Mouse (Mus musculus): ENCODE measurements around the gene Ier5. TPM values are rescaled to one million over a fixed set of nuclear protein-coding genes. Genes with fewer than 3 reads are reported as not detected.

Gene Ier5
- total and polyA plus RNA-seq, 3 experiments: 47.7 to 59.3 (median 58.8) TPM

- TF ChIP-seq KAT2A (IDR thresholded peaks at IDR 0.05; ENCODE audit: insufficient replicate concordance, low read length): no peak
- TF ChIP-seq NRF1 (IDR thresholded peaks at IDR 0.05; ENCODE audit: low read depth, low read length): no peak
- no peak for TF ChIP-seq UBTF (IDR thresholded peaks at IDR 0.05; ENCODE audit: low read depth, low read length)
- TF ChIP-seq HCFC1 (IDR thresholded peaks at IDR 0.05; ENCODE audit: low read depth, low read length): no peak
- no peak for TF ChIP-seq ZNF384 (IDR thresholded peaks at IDR 0.05; ENCODE audit: low read depth, low read length)
- no peak for TF ChIP-seq CHD1 (IDR thresholded peaks at IDR 0.05; ENCODE audit: low read depth, low read length)
These were observed 40.6 kb upstream of the Ier5 start (continued) for GRCm38 (mm10) chr1:155140076-155140475.

DNA sequence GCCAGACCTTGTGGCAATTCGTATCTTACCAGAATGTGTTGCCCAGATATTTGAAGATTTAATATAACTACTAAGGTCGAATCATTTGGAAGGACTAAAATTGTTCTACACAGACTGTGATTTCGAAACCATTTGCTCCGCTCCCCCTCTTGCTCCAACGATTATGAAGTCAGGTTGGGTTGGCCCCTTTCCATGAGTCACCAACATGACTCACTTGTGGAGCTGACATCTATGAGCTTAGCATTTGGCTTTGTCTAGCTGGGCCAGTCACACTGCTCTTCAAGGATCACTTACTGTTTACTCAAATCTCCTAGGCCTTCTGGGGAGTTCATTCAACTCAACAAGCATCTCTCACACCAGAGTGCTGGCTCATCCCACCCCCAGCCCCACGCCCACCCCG is 39.4 kb upstream of the Ier5 start:
- Histone ChIP-seq H3K9ac (ENCODE audit: insufficient read depth, low read depth) (peak overlapping the region; percentile 30; the same call in 1 of the 2 replicates), H3K9me3 (replicated peaks; ENCODE audit: low read length) (no peaks in the 10 kb centered on the region), H3K36me3 (replicated peaks in 1 of 2; ENCODE audit: control insufficient read depth in 1 of 2, insufficient read depth in 1 of 2, low read length in 1 of 2) (peaks cover 0 to 29% of the 10 kb centered on the region in 2 experiments), H3K27ac (ENCODE audit: insufficient read depth, low read depth) (no peak overlapping the region), H3K27me3 (replicated peaks) (no peaks in the 10 kb centered on the region), H3K4me1 (ENCODE audit: control insufficient read depth in 1 of 2, insufficient read depth in 2 of 2) (peaks cover 16 to 52% of the 10 kb centered on the region in 2 experiments), H3K79me2 (replicated peaks; ENCODE audit: control insufficient read depth, extremely low read depth, insufficient read depth, poor library complexity, severe bottlenecking) (no peaks in the 10 kb centered on the region), H3K4me3 (replicated peaks in 1 of 3; ENCODE audit: low read depth in 2 of 3, low read length in 2 of 3, poor library complexity in 1 of 3) (no peak overlapping the region), H3K4me2 (ENCODE audit: insufficient read depth, low read depth, poor library complexity, severe bottlenecking) (peak overlapping the region; percentile 63; the same call in 1 of the 2 replicates)
- dilution Hi-C loops (cut with MboI; ENCODE audit: extremely low pct_ligation_motif_present, extremely low pct_unique_long_range_greater_than_20kb, low sequenced_read_pairs) (no loop called here), in situ Hi-C loops (cut with MboI; ENCODE audit: low pct_ligation_motif_present, low pct_unique_long_range_greater_than_20kb, low sequenced_read_pairs) (loop anchor here (5.0 kb wide), 1 partner anchor 86 kb away; no protein-coding TSS in a partner anchor)
- DNase-seq (ENCODE audit: extremely low read depth): peak; percentile 83
- TF ChIP-seq TBP (conservative IDR thresholded peaks at IDR 0.05; ENCODE audit: low read depth, low read length) (no peak), RAD21 (IDR thresholded peaks at IDR 0.05; ENCODE audit: low read depth, low read length) (no peak; the same call in 1 of the 2 replicates), BHLHE40 (IDR thresholded peaks at IDR 0.05; ENCODE audit: low read depth, low read length) (peak; percentile 75), EP300 (IDR thresholded peaks at IDR 0.05; ENCODE audit: low read length) (peak; percentile 91), ZNF384 (IDR thresholded peaks at IDR 0.05; ENCODE audit: low read depth, low read length) (no peak), SIN3A (IDR thresholded peaks at IDR 0.05; ENCODE audit: low read length) (0 out of 2 replicates have a peak, but pooled peaks have one; percentile 33), USF1 (IDR thresholded peaks at IDR 0.05; ENCODE audit: low read depth, low read length) (no peak), MYC (IDR thresholded peaks at IDR 0.05; ENCODE audit: low read depth, low read length) (no peak), SMC3 (IDR thresholded peaks at IDR 0.05; ENCODE audit: low read depth, low read length) (peak; percentile 19; the same call in 1 of the 2 replicates), NELFE (IDR thresholded peaks at IDR 0.05; ENCODE audit: low read depth, low read length) (no peak), MAX (IDR thresholded peaks at IDR 0.05; ENCODE audit: low read length) (no peak), HCFC1 (IDR thresholded peaks at IDR 0.05; ENCODE audit: low read depth, low read length) (no peak), ZMIZ1 (IDR thresholded peaks at IDR 0.05; ENCODE audit: low read depth, low read length) (no peak), UBTF (IDR thresholded peaks at IDR 0.05; ENCODE audit: low read depth, low read length) (no peak), MXI1 (IDR thresholded peaks at IDR 0.05; ENCODE audit: low read depth, low read length) (no peak; the same call in 1 of the 2 replicates), PAX5 (IDR thresholded peaks at IDR 0.05; ENCODE audit: low read length) (no peak), KAT2A (IDR thresholded peaks at IDR 0.05; ENCODE audit: insufficient replicate concordance, low read length) (no peak), ZC3H11A (IDR thresholded peaks at IDR 0.05; ENCODE audit: low read depth, low read length) (no peak), MAZ (IDR thresholded peaks at IDR 0.05; ENCODE audit: low read depth, low read length) (no peak), POLR2A (IDR thresholded peaks at IDR 0.05; ENCODE audit: low read depth, low read length) (no peak), CHD2 (IDR thresholded peaks at IDR 0.05; ENCODE audit: low read length) (peak; percentile 57), NRF1 (IDR thresholded peaks at IDR 0.05; ENCODE audit: low read depth, low read length) (no peak), POLR2AphosphoS2 (IDR thresholded peaks at IDR 0.05; ENCODE audit: low read depth, low read length) (no peak), IRF4 (IDR thresholded peaks at IDR 0.05; ENCODE audit: low read depth, low read length) (peak; percentile 87), CTCF (conservative IDR thresholded peaks at IDR 0.05 in 1 of 2, IDR thresholded peaks at IDR 0.05 in 1 of 2; ENCODE audit: low read depth in 2 of 2, low read length in 2 of 2) (no peak), ELF1 (IDR thresholded peaks at IDR 0.05; ENCODE audit: low read depth, low read length) (no peak), RCOR1 (conservative IDR thresholded peaks at IDR 0.05; ENCODE audit: low read depth, low read length) (peak; percentile 64; the same call in 1 of the 2 replicates), GABPA (IDR thresholded peaks at IDR 0.05; ENCODE audit: insufficient replicate concordance, low read depth, low read length) (no peak), JUND (conservative IDR thresholded peaks at IDR 0.05; ENCODE audit: low read depth, low read length) (peak; percentile 85), MAFK (IDR thresholded peaks at IDR 0.05; ENCODE audit: insufficient replicate concordance, low read length) (no peak), E2F4 (IDR thresholded peaks at IDR 0.05; ENCODE audit: insufficient replicate concordance, low read depth, low read length) (no peak), MEF2A (IDR thresholded peaks at IDR 0.05; ENCODE audit: borderline replicate concordance, low read depth, low read length) (peak; percentile 72; the same call in 1 of the 2 replicates), ETS1 (conservative IDR thresholded peaks at IDR 0.05; ENCODE audit: low read depth, low read length) (peak; percentile 98), ZKSCAN1 (IDR thresholded peaks at IDR 0.05; ENCODE audit: borderline replicate concordance, low read depth, low read length) (no peak), JUN (IDR thresholded peaks at IDR 0.05; ENCODE audit: insufficient read depth, low read depth, low read length) (peak; percentile 89), USF2 (conservative IDR thresholded peaks at IDR 0.05; ENCODE audit: low read depth, low read length) (no peak)
